Mouse (Mus musculus) heart, postnatal 0 days (tissue): ENCODE results near the gene Coq5.

Experiments
- CTCF ChIP-seq: IDR thresholded peaks from 2 replicates; pipeline ENCODE4 v1.5.1; 2016; ENCODE audit warnings: antibody characterized with exemption, control low read depth, low read depth
- EP300 ChIP-seq: IDR thresholded peaks from 2 replicates; pipeline ENCODE4 v1.6.1; 2016; ENCODE audit warnings: antibody characterized with exemption, low read depth

GRCm38 (mm10) chr5:115284735-115285134, 5.3 kb downstream of the Coq5 start:
- TF ChIP-seq CTCF = peak; percentile 27
- no peak for TF ChIP-seq EP300
